In the genomic region with DNA sequence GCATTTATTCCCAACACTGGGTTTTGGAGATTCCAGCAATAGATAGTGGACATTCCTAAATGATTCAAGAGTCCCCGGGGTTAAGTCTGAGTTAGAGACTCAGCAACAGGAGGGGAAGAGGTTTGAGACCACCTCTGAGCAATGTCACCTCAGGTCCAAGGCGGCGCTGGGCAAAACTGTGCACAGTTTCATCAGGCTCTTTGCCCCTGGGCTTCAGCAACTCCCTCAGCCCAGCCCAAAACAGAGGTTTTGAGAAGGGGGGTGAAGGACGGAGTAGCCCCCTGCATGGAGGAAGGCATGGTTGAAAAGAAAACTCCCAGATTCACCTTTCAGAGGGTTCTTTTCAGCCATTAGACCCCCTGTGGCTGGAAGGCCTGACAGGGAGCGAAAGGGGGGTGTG, we compare ENCODE assay signal across 9 mouse cellular contexts. TPM values are rescaled to one million over a fixed set of nuclear protein-coding genes. Genes with fewer than 3 reads are reported as not detected.
DNase-seq lines count a peak whose midpoint lies in the region; ATAC-seq and TF ChIP-seq lines count a peak whose summit lies in the region.
"Had no signal": no experiment of that assay in that cellular context is flagged by ENCODE, and none has a peak within 500 bp of the region (broad histone marks: within the 10 kb centered on the region; RNA-seq: fewer than 3 reads in every experiment).

No protein-coding gene starts in this region.

- H3K36me3 ChIP-seq in kidney, adult 2 months (ENCODE audit: control insufficient read depth, insufficient read depth, low read length): no peaks in the 10 kb centered on the region
- H3K36me3 ChIP-seq in embryonic facial prominence, embryonic 11.5 days (replicated peaks; ENCODE audit: control insufficient read depth, insufficient read depth, low read depth, low read length): peaks cover 6% of the 10 kb centered on the region
- peaks cover 31% of the 10 kb centered on the region for H3K36me3 ChIP-seq in hindbrain, embryonic 16.5 days (ENCODE audit: control insufficient read depth, insufficient read depth, low read length)
- peaks cover 43% of the 10 kb centered on the region for H3K36me3 ChIP-seq in midbrain, embryonic 15.5 days (replicated peaks)

- no peak for ATAC-seq in embryonic facial prominence, embryonic 11.5 days (replicated peaks; ENCODE audit: insufficient number of reproducible peaks, low FRiP score, low TSS enrichment, low read depth)
- ATAC-seq in hindbrain, embryonic 16.5 days: no peak
- no peak for ATAC-seq in midbrain, embryonic 15.5 days (replicated peaks)

- DNase-seq in kidney, adult 2 months: no peak
- DNase-seq in kidney, postnatal 10 days: no peak
- DNase-seq in embryonic facial prominence, embryonic 11.5 days (ENCODE audit: low spot score): no peak
- DNase-seq in thymus, postnatal 36 days: no peak
- DNase-seq in yolk sac, embryonic 10.5 days (ENCODE audit: low spot score): no peak
- no peak for DNase-seq in lung, postnatal 25 days (ENCODE audit: low spot score)
- DNase-seq: lung, adult 18-20 months had no signal

- H3K27ac ChIP-seq in kidney, adult 2 months (ENCODE audit: insufficient read depth, low read depth, low read length): no peak overlapping the region
- no peak overlapping the region for H3K27ac ChIP-seq in embryonic facial prominence, embryonic 11.5 days (replicated peaks; ENCODE audit: low read depth, low read length)
- no peak overlapping the region for H3K27ac ChIP-seq in hindbrain, embryonic 16.5 days (ENCODE audit: low read depth, low read length)
- H3K27ac ChIP-seq in midbrain, embryonic 15.5 days: no peak overlapping the region

- peak overlapping the region; percentile 67 for H3K4me3 ChIP-seq in kidney, adult 2 months (ENCODE audit: insufficient read depth, low read depth, low read length)
- peak overlapping the region; percentile 70 for H3K4me3 ChIP-seq in embryonic facial prominence, embryonic 11.5 days (ENCODE audit: low read depth, low read length)
- peak overlapping the region; percentile 74 for H3K4me3 ChIP-seq in hindbrain, embryonic 16.5 days (ENCODE audit: low read length)
- peak overlapping the region; percentile 69 for H3K4me3 ChIP-seq in midbrain, embryonic 15.5 days

- 71% methylated on average over 5 of the region's 5 CpGs for WGBS in kidney, adult 2 months
- 55% methylated on average over 5 of the region's 5 CpGs for WGBS in embryonic facial prominence, embryonic 11.5 days
- 58% methylated on average over 5 of the region's 5 CpGs for WGBS in hindbrain, embryonic 16.5 days
- WGBS in midbrain, embryonic 15.5 days: 61% methylated on average over 5 of the region's 5 CpGs

- no peaks in the 10 kb centered on the region for H3K27me3 ChIP-seq in kidney, adult 2 months (replicated peaks; ENCODE audit: control insufficient read depth, insufficient read depth, low read length)
- no peaks in the 10 kb centered on the region for H3K27me3 ChIP-seq in embryonic facial prominence, embryonic 11.5 days (ENCODE audit: control insufficient read depth, insufficient read depth, low read length)
- H3K27me3 ChIP-seq in hindbrain, embryonic 16.5 days (replicated peaks; ENCODE audit: control insufficient read depth, insufficient read depth, low read length): no peaks in the 10 kb centered on the region
- no peaks in the 10 kb centered on the region for H3K27me3 ChIP-seq in midbrain, embryonic 15.5 days (replicated peaks)

- no peak for TF ChIP-seq CTCF in kidney, adult 2 months (conservative IDR thresholded peaks at IDR 0.05; ENCODE audit: insufficient read depth, insufficient read length, low read depth, low read length)

- TF ChIP-seq POLR2A in kidney, adult 2 months (IDR thresholded peaks at IDR 0.05; ENCODE audit: low read depth, low read length): no peak

- peaks cover 5% of the 10 kb centered on the region; the same call in 1 of the 2 replicates for H3K4me1 ChIP-seq in kidney, adult 2 months (ENCODE audit: control insufficient read depth, insufficient read depth, low read length)
- H3K4me1 ChIP-seq in embryonic facial prominence, embryonic 11.5 days (ENCODE audit: control insufficient read depth, insufficient read depth, low read length): peaks cover 6% of the 10 kb centered on the region; the same call in 1 of the 2 replicates
- peaks cover 18% of the 10 kb centered on the region for H3K4me1 ChIP-seq in hindbrain, embryonic 16.5 days (ENCODE audit: control insufficient read depth, insufficient read depth, low read depth, low read length)
- H3K4me1 ChIP-seq in midbrain, embryonic 15.5 days: peaks cover 23% of the 10 kb centered on the region

- peak overlapping the region; percentile 78 for H3K4me2 ChIP-seq in embryonic facial prominence, embryonic 11.5 days (ENCODE audit: low read depth, low read length)
- peak overlapping the region; percentile 82 for H3K4me2 ChIP-seq in hindbrain, embryonic 16.5 days (ENCODE audit: low read length)
- peak overlapping the region; percentile 79 for H3K4me2 ChIP-seq in midbrain, embryonic 15.5 days

- no peaks in the 10 kb centered on the region for H3K9me3 ChIP-seq in embryonic facial prominence, embryonic 11.5 days (replicated peaks; ENCODE audit: control insufficient read depth, low read length)
- H3K9me3 ChIP-seq in hindbrain, embryonic 16.5 days (ENCODE audit: control insufficient read depth, low read length): no peaks in the 10 kb centered on the region
- H3K9me3 ChIP-seq in midbrain, embryonic 15.5 days: no peaks in the 10 kb centered on the region

- H3K9ac ChIP-seq in embryonic facial prominence, embryonic 11.5 days (replicated peaks; ENCODE audit: low read length): peak overlapping the region; percentile 78
- peak overlapping the region; percentile 75 for H3K9ac ChIP-seq in hindbrain, embryonic 16.5 days (ENCODE audit: low read depth, low read length)
- H3K9ac ChIP-seq in midbrain, embryonic 15.5 days: peak overlapping the region; percentile 63; the same call in 1 of the 2 replicates

RNA-seq across cellular contexts. Expression of a gene that starts 1.3 kb away (rescaled TPM):
- 51.5 and 63.2 TPM in 2 replicates for polyA plus RNA-seq in kidney, adult 2 months (2012; rRNA removed)
- 58.3 and 59.8 TPM in 2 replicates for polyA plus RNA-seq in embryonic facial prominence, embryonic 11.5 days (2014; fragmentation: Nextera tagmentation; extraction: Ambion mirVana)
- 42.7 and 47.9 TPM in 2 replicates for polyA plus RNA-seq in hindbrain, embryonic 16.5 days (2015; fragmentation: Nextera tagmentation; extraction: Ambion mirVana)
- 48.7 and 56.2 TPM in 2 replicates for polyA plus RNA-seq in midbrain, embryonic 15.5 days (2015; fragmentation: Nextera tagmentation; extraction: Ambion mirVana)

RNA-seq across cellular contexts. Expression of a gene that starts 8.1 kb away (rescaled TPM):
- polyA plus RNA-seq in kidney, adult 2 months (2012; rRNA removed): 47.8 and 53.4 TPM in 2 replicates
- polyA plus RNA-seq in embryonic facial prominence, embryonic 11.5 days (2014; fragmentation: Nextera tagmentation; extraction: Ambion mirVana): 96.1 and 102 TPM in 2 replicates
- polyA plus RNA-seq in hindbrain, embryonic 16.5 days (2015; fragmentation: Nextera tagmentation; extraction: Ambion mirVana): 92.3 and 101 TPM in 2 replicates
- polyA plus RNA-seq in midbrain, embryonic 15.5 days (2015; fragmentation: Nextera tagmentation; extraction: Ambion mirVana): 119 and 122 TPM in 2 replicates

RNA-seq across cellular contexts. Expression of a gene that starts 9.6 kb away (rescaled TPM):
- 58.9 and 67.7 TPM in 2 replicates for polyA plus RNA-seq in kidney, adult 2 months (2012; rRNA removed)
- 56.8 and 60.5 TPM in 2 replicates for polyA plus RNA-seq in embryonic facial prominence, embryonic 11.5 days (2014; fragmentation: Nextera tagmentation; extraction: Ambion mirVana)
- polyA plus RNA-seq in hindbrain, embryonic 16.5 days (2015; fragmentation: Nextera tagmentation; extraction: Ambion mirVana): 101 and 106 TPM in 2 replicates
- 112 and 116 TPM in 2 replicates for polyA plus RNA-seq in midbrain, embryonic 15.5 days (2015; fragmentation: Nextera tagmentation; extraction: Ambion mirVana)

RNA-seq across cellular contexts. Expression of a gene that starts 15.1 kb away (rescaled TPM):
- polyA plus RNA-seq in kidney, adult 2 months (2012; rRNA removed): 43.1 and 59.5 TPM in 2 replicates
- polyA plus RNA-seq in embryonic facial prominence, embryonic 11.5 days (2014; fragmentation: Nextera tagmentation; extraction: Ambion mirVana): 109 and 114 TPM in 2 replicates
- polyA plus RNA-seq in hindbrain, embryonic 16.5 days (2015; fragmentation: Nextera tagmentation; extraction: Ambion mirVana): 115 and 126 TPM in 2 replicates
- polyA plus RNA-seq in midbrain, embryonic 15.5 days (2015; fragmentation: Nextera tagmentation; extraction: Ambion mirVana): 99.7 and 102 TPM in 2 replicates

RNA-seq across cellular contexts. Expression of a gene that starts 28.5 kb away (rescaled TPM):
- 374 and 559 TPM in 2 replicates for polyA plus RNA-seq in kidney, adult 2 months (2012; rRNA removed)
- 266 and 272 TPM in 2 replicates for polyA plus RNA-seq in embryonic facial prominence, embryonic 11.5 days (2014; fragmentation: Nextera tagmentation; extraction: Ambion mirVana)
- polyA plus RNA-seq in hindbrain, embryonic 16.5 days (2015; fragmentation: Nextera tagmentation; extraction: Ambion mirVana): 262 and 280 TPM in 2 replicates
- polyA plus RNA-seq in midbrain, embryonic 15.5 days (2015; fragmentation: Nextera tagmentation; extraction: Ambion mirVana): 229 and 238 TPM in 2 replicates
